Mouse (Mus musculus) liver, postnatal 0 days (tissue): ENCODE measurements at regions not wholly inside any gene's neighbourhood (a gene's known extent, or its start where the extent isn't known, plus 50 kb on each side); places are given as distances from the start of the nearest gene placed in this dataset.

ENCODE experiments used
- CTCF ChIP-seq: sonication (generic); IDR thresholded peaks from 2 replicates; pipeline ENCODE4 v1.5.1; 2016; ENCODE audit warnings: antibody characterized with exemption, low read depth
- EP300 ChIP-seq: IDR thresholded peaks from 2 replicates; pipeline ENCODE4 v1.6.1; 2016; ENCODE audit warnings: antibody characterized with exemption, low read depth, mild to moderate bottlenecking

GRCm38 (mm10) chr4:34122959-34123520 lies 73.0 kb upstream of the Spaca1 start:
- TF ChIP-seq CTCF, result no peak
- no peak for TF ChIP-seq EP300
